Mouse (Mus musculus) limb, embryonic 14.5 days (tissue): ENCODE results near the gene Gm42791. TPM values are rescaled to one million over a fixed set of nuclear protein-coding genes. Genes with fewer than 3 reads are reported as not detected.

Source experiments
- ATAC-seq: fragments of 200-750 bp; cut with Nextera tagmentation; 2 replicates; pipeline ENCODE4 v1.8.0; 2017; ENCODE audit warnings: low read depth, moderate number of reproducible peaks, moderate TSS enrichment; ENCODE audit not compliant: low FRiP score
- DNase-seq: peaks from one replicate; pipeline ENCODE4 v3.0.0-alpha.2; 2015; ENCODE audit warnings: low spot score
- H3K27ac ChIP-seq: fragments of 300-500 bp; sonication (generic); replicated peaks from 2 replicates; pipeline ENCODE4 v1.5.1; 2014; ENCODE audit warnings: low read depth, mild to moderate bottlenecking, low read length, moderate library complexity, mixed read lengths
- H3K27me3 ChIP-seq: fragments of 300-500 bp; sonication (generic); 2 replicates; pipeline ENCODE4 v1.6.1; 2014; ENCODE audit warnings: low read length, mixed read lengths; ENCODE audit not compliant: control insufficient read depth, insufficient read depth
- H3K36me3 ChIP-seq: fragments of 300-500 bp; sonication (generic); 2 replicates; pipeline ENCODE4 v1.6.1; 2014; ENCODE audit warnings: mild to moderate bottlenecking, low read length, moderate library complexity, mixed read lengths; ENCODE audit not compliant: control insufficient read depth, insufficient read depth
- H3K4me1 ChIP-seq: fragments of 300-500 bp; sonication (generic); 2 replicates; pipeline ENCODE4 v1.6.1; 2014; ENCODE audit warnings: antibody characterized with exemption, low read length, mixed read lengths; ENCODE audit not compliant: control insufficient read depth, insufficient read depth
- H3K4me2 ChIP-seq: fragments of 300-500 bp; sonication (generic); replicated peaks from 2 replicates; pipeline ENCODE4 v1.6.1; 2014; ENCODE audit warnings: low read depth, mild to moderate bottlenecking, low read length, moderate library complexity; ENCODE audit not compliant: severe bottlenecking
- H3K4me3 ChIP-seq: fragments of 300-500 bp; sonication (generic); replicated peaks from 2 replicates; pipeline ENCODE4 v1.5.1; 2014; ENCODE audit warnings: low read length
- H3K9ac ChIP-seq: fragments of 300-500 bp; sonication (generic); 2 replicates; pipeline ENCODE4 v1.6.1; 2014; ENCODE audit warnings: mild to moderate bottlenecking, low read depth, low read length, moderate library complexity; ENCODE audit not compliant: severe bottlenecking
- H3K9me3 ChIP-seq: fragments of 300-500 bp; sonication (generic); 2 replicates; pipeline ENCODE4 v1.6.1; 2016; ENCODE audit warnings: low read length; ENCODE audit not compliant: control insufficient read depth
- POLR2A ChIP-seq: fragments of 200-500 bp; IDR thresholded peaks from 2 replicates; pipeline ENCODE4 v1.8.0; 2012; ENCODE audit warnings: inconsistent platforms, mild to moderate bottlenecking, moderate library complexity, borderline replicate concordance; ENCODE audit not compliant: insufficient read depth, insufficient read length; ENCODE audit errors: extremely low read depth
- WGBS: fragments of 180-500 bp; shearing (Covaris S2); extraction: QIAGEN DNeasy Blood & Tissue Kit; methylation state at CpG from one replicate; pipeline ENCODE4 v1.1.7; 2014; 5-methylcytosine and 5-hydroxymethylcytosine counted together
- polyA plus RNA-seq, 2 experiments: library from polyadenylated mRNA; depleted of rRNA in 1 of 2; stranded (reverse) in 1 of 2; unstranded in 1 of 2; fragments of >200 nt; fragmentation: Nextera tagmentation in 1 of 2; extraction: Ambion mirVana in 1 of 2; gene quantifications; 2 replicates each; pipeline versions ENCODE4 v1.2.1 to v1.2.3; 2012 to 2014

Gm42791 gene
- polyA plus RNA-seq, 2 experiments, result not detected

DNA sequence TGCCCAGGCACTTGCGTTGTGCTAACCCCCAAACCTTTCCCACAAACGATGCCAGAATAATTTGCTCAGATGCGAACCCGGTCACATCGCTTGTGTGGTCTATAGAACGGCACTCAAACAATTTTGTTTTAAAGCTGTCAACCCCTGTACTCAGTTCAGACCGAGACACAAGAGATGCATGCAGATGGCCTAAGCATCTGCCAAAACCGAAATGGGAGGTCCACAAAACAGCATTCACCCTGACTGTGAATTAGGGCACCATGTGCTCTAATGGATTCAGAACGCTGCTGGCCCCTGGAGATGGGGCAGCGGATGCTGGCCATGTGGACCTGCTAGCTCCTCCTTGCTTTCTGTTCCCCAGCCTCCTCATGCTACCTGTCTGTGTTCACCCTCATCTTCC, 53.1 kb downstream of the Gm42791 start:
- H3K4me2 ChIP-seq, result no peak overlapping the region
- no peaks in the 10 kb centered on the region for H3K27me3 ChIP-seq
- ATAC-seq, result no peak
- no peak overlapping the region for H3K4me3 ChIP-seq
- no peak for TF ChIP-seq POLR2A
- H3K36me3 ChIP-seq, result no peaks in the 10 kb centered on the region
- no peaks in the 10 kb centered on the region; the same call in 1 of the 2 replicates for H3K9me3 ChIP-seq
- no peak overlapping the region for H3K9ac ChIP-seq
- WGBS, result 82% methylated on average over 10 of the region's 10 CpGs
- no peak for DNase-seq
- no peak overlapping the region for H3K27ac ChIP-seq
- peaks cover 10% of the 10 kb centered on the region for H3K4me1 ChIP-seq

DNA sequence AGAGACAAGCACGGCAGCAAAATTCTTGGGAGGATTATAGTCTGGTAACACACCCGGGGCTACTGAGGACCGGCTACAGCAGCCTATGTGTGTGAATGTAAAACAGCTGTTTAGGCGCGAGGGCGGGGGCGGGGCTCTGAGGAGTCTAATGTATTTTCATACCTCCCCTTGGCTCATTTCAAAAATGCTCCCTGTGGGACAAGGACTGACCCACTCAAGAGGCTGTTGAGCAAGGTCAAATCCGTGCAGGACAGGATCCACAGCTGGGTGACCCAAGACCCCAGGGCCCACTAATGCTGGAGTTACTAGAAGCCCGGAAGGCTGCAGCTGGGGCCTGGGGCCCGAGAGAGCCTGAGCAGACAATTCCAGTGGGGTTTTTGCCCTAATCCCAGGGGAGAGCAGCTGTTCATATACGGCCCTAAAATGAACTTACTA, 55.0 kb downstream of the Gm42791 start:
- Histone ChIP-seq H3K9ac (no peak overlapping the region), H3K4me3 (no peak overlapping the region), H3K9me3 (no peaks in the 10 kb centered on the region), H3K4me2 (no peak overlapping the region), H3K27ac (no peak overlapping the region; the same call in 1 of the 2 replicates), H3K36me3 (no peaks in the 10 kb centered on the region), H3K4me1 (peaks cover 10% of the 10 kb centered on the region), H3K27me3 (no peaks in the 10 kb centered on the region)
- DNase-seq (peak; percentile 48), ATAC-seq (peak; percentile 82)
- 31% methylated on average over 11 of the region's 11 CpGs for WGBS
- no peak for TF ChIP-seq POLR2A

DNA sequence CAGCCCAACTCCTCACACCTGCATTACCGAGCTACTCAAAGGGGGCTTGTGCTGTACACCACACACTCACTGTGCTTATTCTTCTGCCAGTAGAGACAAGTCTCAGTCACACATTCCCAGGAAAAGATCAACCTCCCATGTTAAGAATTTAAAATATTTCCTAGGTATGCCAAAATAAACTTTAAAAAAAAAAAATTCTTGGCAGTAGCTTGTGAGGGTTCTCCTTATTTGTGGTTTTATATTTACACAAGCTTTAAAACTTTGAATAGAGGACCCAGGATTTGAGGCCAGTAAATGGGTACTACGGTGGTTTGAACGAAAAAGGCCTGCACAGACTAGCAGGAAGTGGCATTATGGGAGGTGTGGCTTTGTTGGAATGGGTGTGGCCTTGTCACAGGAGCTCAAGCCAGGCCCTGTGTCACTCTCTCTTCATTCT, 58.4 kb downstream of the Gm42791 start:
- no peak overlapping the region for H3K4me3 ChIP-seq
- no peak overlapping the region for H3K4me2 ChIP-seq
- H3K27me3 ChIP-seq, result no peaks in the 10 kb centered on the region
- H3K9ac ChIP-seq, result no peak overlapping the region
- TF ChIP-seq POLR2A, result no peak
- no peak overlapping the region for H3K27ac ChIP-seq
- H3K4me1 ChIP-seq, result peaks cover 12% of the 10 kb centered on the region
- no peak for ATAC-seq
- H3K36me3 ChIP-seq, result no peaks in the 10 kb centered on the region
- DNase-seq, result no peak
- no peaks in the 10 kb centered on the region for H3K9me3 ChIP-seq
- WGBS, result 60% methylated on average over 3 of the region's 3 CpGs

DNA sequence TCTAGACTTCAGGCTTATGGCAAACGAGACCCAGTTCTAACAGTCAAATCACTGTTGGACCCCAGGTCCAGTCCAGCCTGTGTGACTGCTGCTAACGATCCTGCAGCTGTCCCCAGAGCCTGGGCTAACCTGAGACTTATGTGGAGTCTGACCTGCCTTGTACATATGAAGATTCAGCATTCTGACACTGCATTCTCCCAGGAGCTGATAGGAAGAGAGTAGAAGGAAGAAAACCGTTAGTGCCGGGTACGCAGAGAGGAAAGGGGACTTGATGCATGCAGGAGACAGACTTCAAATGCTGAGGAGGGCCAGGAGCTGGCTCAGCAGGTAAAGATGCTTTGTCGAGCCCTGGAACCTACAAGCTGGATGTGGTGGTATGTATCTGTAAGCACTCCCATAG, 59.1 kb downstream of the Gm42791 start:
- peaks cover 12% of the 10 kb centered on the region for H3K4me1 ChIP-seq
- H3K4me2 ChIP-seq, result no peak overlapping the region
- ATAC-seq (no peak), DNase-seq (no peak)
- 78% methylated on average over 6 of the region's 6 CpGs for WGBS
- no peak overlapping the region for H3K4me3 ChIP-seq
- H3K27ac ChIP-seq, result no peak overlapping the region
- no peaks in the 10 kb centered on the region for H3K36me3 ChIP-seq
- no peaks in the 10 kb centered on the region for H3K27me3 ChIP-seq
- no peak for TF ChIP-seq POLR2A
- H3K9ac ChIP-seq, result no peak overlapping the region
- no peaks in the 10 kb centered on the region for H3K9me3 ChIP-seq

DNA sequence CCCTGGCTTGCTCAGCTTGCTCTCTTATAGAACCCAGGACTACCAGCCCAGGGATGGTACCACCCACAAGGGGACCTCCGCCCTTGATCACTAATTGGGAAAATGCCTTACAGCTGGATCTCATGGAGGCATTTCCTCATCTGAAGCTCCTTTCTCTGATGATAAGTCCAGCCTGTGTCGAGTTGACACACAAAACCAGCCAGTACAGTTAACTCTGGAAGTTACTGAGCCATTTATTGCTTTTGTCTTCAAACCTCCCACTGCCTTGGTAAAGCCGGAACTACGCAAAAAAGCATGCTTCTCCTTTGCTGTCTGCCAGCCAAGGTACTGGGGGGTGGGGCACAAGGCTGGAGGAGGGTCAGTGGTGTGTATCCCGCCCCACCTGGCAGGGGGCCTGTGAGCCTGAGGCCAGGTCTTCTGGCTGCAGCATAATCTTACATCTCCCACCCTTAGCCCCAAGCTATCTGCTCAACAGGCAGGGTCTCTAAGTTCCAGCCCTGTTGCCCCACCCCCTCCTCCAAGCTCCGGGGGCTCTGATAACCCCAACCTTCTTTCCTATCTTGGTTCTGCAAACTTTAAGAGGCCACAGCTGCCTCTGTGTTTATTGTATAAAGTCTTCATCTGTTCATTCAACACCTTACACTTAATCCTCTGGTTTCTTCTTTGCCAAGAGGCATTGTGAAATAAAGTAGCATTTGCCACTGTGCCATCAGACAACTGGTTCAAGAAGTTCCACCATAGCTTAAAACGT, 59.7 kb downstream of the Gm42791 start:
- Histone ChIP-seq H3K4me1 (peaks cover 12% of the 10 kb centered on the region), H3K4me3 (no peak overlapping the region), H3K4me2 (no peak overlapping the region), H3K9me3 (no peaks in the 10 kb centered on the region), H3K27ac (no peak overlapping the region), H3K9ac (no peak overlapping the region), H3K27me3 (no peaks in the 10 kb centered on the region), H3K36me3 (no peaks in the 10 kb centered on the region)
- no peak for TF ChIP-seq POLR2A
- no peak for DNase-seq
- ATAC-seq, result no peak
- WGBS, result 27% methylated on average over 7 of the region's 7 CpGs
